Mouse (Mus musculus) bone marrow, adult 2 months (tissue): Measurements from ENCODE around the gene Prkaca. TPM values are rescaled to one million over a fixed set of nuclear protein-coding genes. Genes with fewer than 3 reads are reported as not detected.
A peak's percentile ranks its signal among the peaks of the same experiment; 100 is the strongest.

Experiments
- H3K27ac ChIP-seq: fragments of 200-500 bp; 2 replicates; pipeline ENCODE4 v1.5.1; 2012; ENCODE audit warnings: low read depth, mild to moderate bottlenecking, control low read depth, inconsistent platforms, low read length; ENCODE audit not compliant: control insufficient read depth, poor library complexity, insufficient read depth
- H3K4me1 ChIP-seq: fragments of 200-500 bp; 2 replicates; pipeline ENCODE4 v1.6.1; 2011; ENCODE audit warnings: low read length; ENCODE audit not compliant: control insufficient read depth, insufficient read depth
- H3K4me3 ChIP-seq: fragments of 200-500 bp; replicated peaks from 2 replicates; pipeline ENCODE3; 2011; ENCODE audit warnings: mild to moderate bottlenecking, low read depth, low read length, control low read depth; ENCODE audit not compliant: control insufficient read depth
- CTCF ChIP-seq: fragments of 200-500 bp; IDR thresholded peaks from 2 replicates; pipeline ENCODE4 v1.5.1; 2011; ENCODE audit warnings: low read length, control low read depth; ENCODE audit not compliant: control insufficient read depth, insufficient read depth
- POLR2A ChIP-seq: fragments of 200-500 bp; IDR thresholded peaks from 2 replicates; pipeline ENCODE4 v1.6.1; 2011; ENCODE audit warnings: low read depth, mild to moderate bottlenecking, control low read depth, low read length, borderline replicate concordance; ENCODE audit not compliant: control insufficient read depth
- WGBS: fragments of 180-500 bp; shearing (Covaris S2); methylation state at CpG from one replicate; pipeline ENCODE4 v1.1.7; 2018; 5-methylcytosine and 5-hydroxymethylcytosine counted together
- polyA plus RNA-seq: library from polyadenylated mRNA; stranded (reverse); fragments of >200 nt; gene quantifications from 2 replicates; pipeline ENCODE4 v1.2.4, GENCODE M21; 2011; ENCODE audit warnings: low replicate concordance; ENCODE audit not compliant: missing spikeins, insufficient read depth, insufficient read length

The Prkaca gene
- polyA plus RNA-seq: 14.8 and 18.2 TPM in 2 replicates

DNA sequence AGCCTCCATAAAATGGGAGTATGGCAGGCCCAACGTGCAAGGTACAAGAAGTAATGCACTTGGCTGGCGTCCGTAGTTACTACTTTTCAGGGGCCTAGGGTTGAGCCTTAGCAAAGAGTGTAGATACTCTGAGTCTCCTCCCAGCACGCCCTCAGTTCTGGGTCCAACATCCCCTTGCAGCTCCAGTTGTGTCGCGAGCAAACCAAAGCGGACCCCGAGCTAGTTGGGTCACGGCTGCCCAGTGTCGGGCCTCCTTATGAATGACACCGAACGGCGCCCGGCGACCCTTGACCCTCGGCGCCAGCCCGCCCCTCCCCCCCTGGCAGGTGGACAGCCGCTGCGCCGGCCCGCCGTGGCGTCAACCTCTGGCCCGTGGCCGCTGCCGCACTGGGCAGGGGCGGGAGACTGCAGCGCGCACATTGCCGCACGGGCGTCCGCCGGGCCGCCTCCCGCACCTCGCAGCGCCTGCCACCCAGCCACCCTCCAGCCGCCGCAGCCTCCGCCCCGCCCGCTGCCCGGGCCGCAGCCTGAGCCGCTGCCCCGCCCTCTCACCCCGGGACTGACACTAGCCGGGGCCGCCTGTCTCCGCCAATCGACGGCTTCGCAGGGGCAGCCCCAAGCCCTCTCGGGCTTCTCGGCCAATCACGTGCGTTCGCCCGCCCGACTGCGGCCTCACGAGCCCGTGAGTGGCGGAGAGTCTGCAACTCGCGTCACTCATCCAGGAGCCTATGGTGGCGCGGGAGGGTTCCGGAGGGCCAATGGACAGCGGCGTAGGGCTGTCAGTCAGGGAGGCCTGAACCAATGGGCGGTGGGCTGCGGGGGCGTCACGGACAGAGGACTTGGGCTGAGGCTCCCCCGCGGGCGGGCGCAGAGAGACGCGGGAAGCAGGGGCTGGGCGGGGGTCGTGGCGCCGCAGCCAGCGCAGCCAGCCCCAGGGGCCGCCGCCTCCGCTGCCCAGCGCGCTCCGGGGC lies at the start of gene Prkaca:
Gene Prkaca, plus strand, starts transcription at position 844 of the 971 bp plus-strand sequence.
- TF ChIP-seq POLR2A: no peak
- no peak for TF ChIP-seq CTCF
- Histone ChIP-seq H3K27ac (peak within 1 kb of the TSS; percentile 69; the same call in 1 of the 2 replicates), H3K4me1 (no peaks in the 10 kb centered on the region; the same call in none of the 2 replicates), H3K4me3 (peak within 1 kb of the TSS; percentile 75)
- under 1% methylated on average over 92 of the region's 94 CpGs for WGBS

DNA sequence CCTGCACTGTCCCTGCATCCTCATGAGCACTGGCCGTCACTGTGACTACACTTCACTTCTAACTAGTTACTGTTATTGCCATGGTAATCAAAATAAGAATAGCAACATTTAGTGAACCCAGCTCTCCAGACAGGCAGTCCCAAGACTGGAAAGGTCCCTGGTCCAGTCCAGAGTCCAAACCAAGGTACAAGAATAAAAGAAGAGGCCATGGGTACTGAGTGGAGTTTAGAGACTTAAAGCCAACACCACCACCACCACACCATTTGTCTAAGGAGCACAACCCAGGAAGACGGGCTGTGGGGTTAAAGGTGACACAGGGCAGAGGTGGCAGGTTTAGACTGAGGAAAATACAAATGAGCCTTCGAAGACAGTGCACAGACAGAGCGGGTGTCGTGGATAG lies 48.2 kb upstream of the Prkaca start:
- TF ChIP-seq POLR2A (no peak), CTCF (no peak)
- 87% methylated on average over 5 of the region's 5 CpGs for WGBS

DNA sequence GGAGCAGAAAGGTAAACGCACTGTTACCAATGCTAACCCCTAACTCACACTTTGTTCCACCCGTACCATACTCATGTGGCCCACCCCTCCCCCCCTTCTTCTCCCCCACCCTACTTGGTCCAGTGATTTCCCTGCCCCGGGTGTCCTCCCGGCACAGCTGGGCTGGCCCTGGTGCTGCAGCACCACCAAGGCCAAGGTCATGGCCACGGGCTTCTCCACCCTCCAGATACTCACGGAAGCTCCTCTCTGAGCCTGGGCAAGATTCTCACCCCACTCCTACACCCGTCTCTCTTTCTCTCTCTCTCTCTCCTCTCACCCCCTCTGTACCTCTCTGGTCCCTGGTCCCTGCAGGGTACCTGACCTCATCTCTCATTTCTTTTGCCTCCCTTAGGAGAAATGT lies 46.5 kb upstream of the Prkaca start:
- H3K4me1 ChIP-seq: no peaks in the 10 kb centered on the region
- no peak overlapping the region for H3K4me3 ChIP-seq
- H3K27ac ChIP-seq: no peak overlapping the region
- WGBS: 85% methylated on average over 7 of the region's 7 CpGs
- TF ChIP-seq POLR2A (no peak), CTCF (no peak)

More for the DNA sequence above, 48.2 kb upstream of the Prkaca start:
- Histone ChIP-seq H3K4me1 (no peaks in the 10 kb centered on the region), H3K4me3 (no peak overlapping the region), H3K27ac (no peak overlapping the region)

DNA sequence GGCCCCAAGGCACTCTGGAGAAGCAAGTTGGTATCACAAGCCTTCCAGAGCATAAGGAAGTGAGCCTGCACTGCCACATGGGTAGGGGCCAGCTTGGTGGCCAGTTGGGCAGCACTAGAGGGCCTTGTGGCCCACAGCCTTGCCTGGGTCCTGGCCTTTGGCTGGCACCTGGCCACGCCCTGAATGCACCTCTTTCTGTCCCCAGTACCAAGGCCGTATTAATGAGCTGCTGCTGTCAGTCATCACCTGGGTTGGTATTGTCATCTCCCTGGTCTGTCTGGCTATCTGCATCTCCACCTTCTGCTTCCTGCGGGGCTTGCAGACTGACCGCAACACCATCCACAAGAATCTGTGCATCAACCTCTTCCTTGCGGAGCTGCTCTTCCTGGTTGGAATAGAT lies 38.6 kb upstream of the Prkaca start:
- no peak for TF ChIP-seq CTCF
- TF ChIP-seq POLR2A: no peak
- Histone ChIP-seq H3K4me3 (no peak overlapping the region), H3K4me1 (no peaks in the 10 kb centered on the region), H3K27ac (no peak overlapping the region)
- WGBS: 88% methylated on average over 5 of the region's 5 CpGs

DNA sequence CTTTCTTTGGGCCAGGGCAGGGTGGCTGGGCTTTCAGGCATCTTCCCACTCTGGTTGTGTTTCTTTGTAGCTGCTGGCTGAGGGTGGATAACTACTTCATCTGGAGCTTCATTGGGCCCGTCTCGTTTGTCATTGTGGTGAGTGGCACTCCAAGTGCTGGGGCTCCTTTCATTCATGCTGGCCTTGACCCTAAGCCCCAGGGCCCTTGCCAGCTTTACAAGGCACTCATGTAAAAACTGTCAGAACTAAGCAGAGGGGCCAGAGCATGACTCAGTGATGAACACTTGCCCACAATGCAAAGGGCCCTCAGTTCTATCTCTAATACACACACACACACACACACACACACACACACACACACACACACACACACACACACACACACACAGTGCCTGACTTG lies 37.8 kb upstream of the Prkaca start:
- no peaks in the 10 kb centered on the region for H3K4me1 ChIP-seq
- 77% methylated on average over 2 of the region's 2 CpGs for WGBS
- TF ChIP-seq POLR2A: no peak
- no peak for TF ChIP-seq CTCF
- no peak overlapping the region for H3K27ac ChIP-seq
- H3K4me3 ChIP-seq: no peak overlapping the region

- TF ChIP-seq POLR2A (no peak), CTCF (no peak)
- WGBS: 88% methylated on average over 8 of the region's 8 CpGs
Measured at GRCm38 (mm10) chr8:83935435-83935834, 37.4 kb upstream of the Prkaca start.

DNA sequence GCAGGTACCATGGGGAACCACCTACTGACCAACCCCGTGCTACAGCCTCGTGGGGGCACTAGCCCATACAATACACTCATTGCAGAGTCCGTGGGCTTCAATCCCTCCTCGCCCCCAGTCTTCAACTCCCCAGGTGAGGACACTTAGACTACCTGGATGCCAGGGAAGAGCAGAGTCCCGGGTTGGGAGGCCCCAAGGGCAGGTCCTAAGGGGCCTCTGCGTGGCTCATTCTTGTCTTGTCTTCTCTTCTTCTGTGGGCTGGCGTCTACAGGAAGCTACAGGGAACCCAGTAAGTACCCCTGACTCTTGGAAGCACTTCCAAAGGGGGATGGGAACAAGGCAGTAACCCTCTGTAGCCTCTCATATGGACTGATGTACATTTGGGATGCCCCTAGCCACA lies 35.1 kb upstream of the Prkaca start:
- WGBS: 84% methylated on average over 7 of the region's 7 CpGs
- Histone ChIP-seq H3K4me1 (no peaks in the 10 kb centered on the region), H3K27ac (no peak overlapping the region), H3K4me3 (no peak overlapping the region)
- TF ChIP-seq POLR2A (no peak), CTCF (no peak)

More at GRCm38 (mm10) chr8:83935435-83935834, 37.4 kb upstream of the Prkaca start:
- no peaks in the 10 kb centered on the region for H3K4me1 ChIP-seq
- H3K4me3 ChIP-seq: no peak overlapping the region
- H3K27ac ChIP-seq: no peak overlapping the region

GRCm38 (mm10) chr8:83938330-83938729 lies 34.5 kb upstream of the Prkaca start:
- 89% methylated on average over 15 of the region's 15 CpGs for WGBS
- no peak overlapping the region for H3K4me3 ChIP-seq
- TF ChIP-seq CTCF (no peak), POLR2A (no peak)

More at GRCm38 (mm10) chr8:83938330-83938729, 34.5 kb upstream of the Prkaca start:
- H3K27ac ChIP-seq: no peak overlapping the region
- no peaks in the 10 kb centered on the region for H3K4me1 ChIP-seq
